Mouse (Mus musculus) intestine, embryonic 16.5 days (tissue): ENCODE measurements around the gene Stag1. TPM values are rescaled to one million over a fixed set of nuclear protein-coding genes. Genes with fewer than 3 reads are reported as not detected.
"Not testable (repeated sequence)": the region's sequence is repeated elsewhere in the genome, so short reads cannot be mapped to it uniquely, and the experiment has no call there.

Experiments used
- ATAC-seq: fragments of 200-750 bp; cut with Nextera tagmentation; 2 replicates; pipeline ENCODE4 v1.8.0; 2017; ENCODE audit warnings: moderate TSS enrichment, moderate library complexity
- H3K27ac ChIP-seq: fragments of 300-500 bp; sonication (generic); 2 replicates; pipeline ENCODE4 v1.5.1; 2014; ENCODE audit warnings: mild to moderate bottlenecking, low read length
- H3K27me3 ChIP-seq: fragments of 300-500 bp; sonication (generic); replicated peaks from 2 replicates; pipeline ENCODE4 v1.6.1; 2014; ENCODE audit warnings: low read length, control low read depth, mixed read lengths; ENCODE audit not compliant: control insufficient read depth, insufficient read depth
- H3K36me3 ChIP-seq: fragments of 300-500 bp; sonication (generic); 2 replicates; pipeline ENCODE4 v1.6.1; 2014; ENCODE audit warnings: low read length, control low read depth; ENCODE audit not compliant: control insufficient read depth, insufficient read depth
- H3K4me1 ChIP-seq: fragments of 300-500 bp; sonication (generic); 2 replicates; pipeline ENCODE4 v1.6.1; 2014; ENCODE audit warnings: low read length, control low read depth, mixed read lengths; ENCODE audit not compliant: control insufficient read depth, insufficient read depth
- H3K4me2 ChIP-seq: fragments of 300-500 bp; sonication (generic); 2 replicates; pipeline ENCODE4 v1.6.1; 2014; ENCODE audit warnings: low read depth, low read length, control low read depth
- H3K4me3 ChIP-seq: fragments of 300-500 bp; sonication (generic); 2 replicates; pipeline ENCODE4 v1.5.1; 2014; ENCODE audit warnings: mild to moderate bottlenecking, low read length
- H3K9ac ChIP-seq: fragments of 300-500 bp; sonication (generic); 2 replicates; pipeline ENCODE4 v1.6.1; 2014; ENCODE audit warnings: low read depth, low read length
- H3K9me3 ChIP-seq: fragments of 300-500 bp; sonication (generic); 2 replicates; pipeline ENCODE4 v1.6.1; 2016; ENCODE audit warnings: low read length, control low read depth; ENCODE audit not compliant: control insufficient read depth
- WGBS: fragments of 180-500 bp; shearing (Covaris S2); extraction: QIAGEN DNeasy Blood & Tissue Kit; methylation state at CpG from one replicate; pipeline ENCODE4 v1.1.7; 2014; 5-methylcytosine and 5-hydroxymethylcytosine counted together
- polyA plus RNA-seq: library from polyadenylated mRNA; unstranded; fragments of >200 nt; fragmentation: Nextera tagmentation; extraction: Ambion mirVana; gene quantifications from 2 replicates; pipeline ENCODE4 v1.2.1, GENCODE M21; 2015

Gene Stag1
- polyA plus RNA-seq, 1 experiment from 2014 or later, result 29.4 TPM

DNA sequence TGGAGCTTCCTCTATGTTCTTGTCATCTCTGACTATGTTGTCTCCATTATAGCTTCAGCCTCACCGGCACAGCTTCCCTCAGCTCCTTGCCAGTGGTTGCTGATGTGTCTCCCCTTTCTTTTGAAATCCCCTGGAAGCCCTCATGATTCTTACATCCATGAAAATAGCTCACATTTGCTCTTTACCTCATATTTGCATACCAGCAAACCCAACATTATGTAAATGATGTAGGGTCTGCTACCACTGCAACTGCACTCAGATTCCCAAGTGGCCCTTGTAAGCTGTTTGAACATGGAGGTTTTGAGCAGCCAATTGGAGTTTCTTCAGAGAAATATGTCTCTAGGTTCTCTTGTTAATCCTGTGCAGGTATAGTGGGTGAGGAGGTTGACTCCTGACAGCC lies 110.0 kb downstream of the Stag1 start:
- Histone ChIP-seq H3K36me3 (no peaks in the 10 kb centered on the region), H3K4me2 (no peak overlapping the region), H3K9me3 (no peaks in the 10 kb centered on the region), H3K27ac (no peak overlapping the region), H3K27me3 (no peaks in the 10 kb centered on the region), H3K4me3 (no peak overlapping the region), H3K4me1 (no peaks in the 10 kb centered on the region), H3K9ac (no peak overlapping the region)
- WGBS, result 92% methylated on average over 1 of the region's 1 CpGs
- no peak for ATAC-seq

DNA sequence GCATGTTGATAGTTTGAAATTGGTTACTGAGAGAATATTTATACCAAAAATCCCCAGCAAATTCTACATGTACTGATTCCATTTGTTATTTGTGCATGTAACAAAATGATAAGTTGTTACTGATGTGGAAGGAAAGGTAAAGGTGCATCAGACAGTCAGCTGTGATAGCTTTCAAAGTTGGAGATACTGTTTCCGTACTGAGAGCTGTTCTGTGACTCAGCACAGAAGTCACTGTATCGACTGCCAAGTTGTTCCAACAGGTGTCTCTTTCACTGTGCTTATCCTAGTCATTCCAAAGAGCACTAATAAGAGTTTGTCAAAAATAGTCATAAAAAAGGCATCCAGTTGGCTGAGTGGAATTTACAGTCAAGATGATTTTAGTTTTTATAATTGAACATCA lies 114.1 kb downstream of the Stag1 start:
- Histone ChIP-seq H3K9me3 (no peaks in the 10 kb centered on the region), H3K27ac (no peak overlapping the region), H3K36me3 (no peaks in the 10 kb centered on the region), H3K27me3 (no peaks in the 10 kb centered on the region), H3K9ac (no peak overlapping the region), H3K4me2 (no peak overlapping the region), H3K4me1 (no peaks in the 10 kb centered on the region), H3K4me3 (no peak overlapping the region)
- WGBS, result 61% methylated on average over 2 of the region's 2 CpGs
- ATAC-seq, result no peak

GRCm38 (mm10) chr9:100724832-100725231 lies 127.2 kb downstream of the Stag1 start:
- H3K36me3 ChIP-seq, H3K4me1 ChIP-seq, H3K9ac ChIP-seq, H3K9me3 ChIP-seq, H3K27me3 ChIP-seq, H3K27ac ChIP-seq, H3K4me3 ChIP-seq, ATAC-seq, H3K4me2 ChIP-seq: not testable (repeated sequence)
- 93% methylated on average over 2 of the region's 2 CpGs for WGBS

DNA sequence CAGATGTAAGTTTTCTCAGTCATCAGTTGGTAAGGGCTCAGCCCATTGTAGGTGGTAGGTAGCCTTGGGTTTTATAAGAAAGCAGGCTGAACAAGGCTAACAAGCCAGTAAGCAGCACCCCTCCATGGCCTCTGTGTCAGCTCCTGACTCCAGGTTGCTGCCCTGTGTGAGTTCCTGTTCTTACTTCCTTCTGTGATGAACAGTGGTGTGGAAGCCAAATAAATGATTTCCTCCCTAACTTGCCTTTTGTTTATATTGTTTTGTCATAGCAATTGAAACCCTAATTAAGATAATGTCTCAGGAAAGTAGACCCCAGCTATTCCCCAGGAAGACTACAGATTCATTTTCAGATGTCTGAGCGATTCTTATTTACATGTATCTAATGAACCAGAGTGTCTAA lies 134.2 kb downstream of the Stag1 start:
- Histone ChIP-seq H3K27me3 (no peaks in the 10 kb centered on the region), H3K4me3 (no peak overlapping the region), H3K27ac (no peak overlapping the region), H3K4me2 (no peak overlapping the region), H3K36me3 (no peaks in the 10 kb centered on the region), H3K9me3 (no peaks in the 10 kb centered on the region), H3K4me1 (no peaks in the 10 kb centered on the region), H3K9ac (no peak overlapping the region)
- no peak for ATAC-seq
- WGBS, result 88% methylated on average over 1 of the region's 1 CpGs

GRCm38 (mm10) chr9:100733907-100734440 lies 136.4 kb downstream of the Stag1 start:
- no peak overlapping the region for H3K4me2 ChIP-seq
- WGBS, result 74% methylated on average over 6 of the region's 6 CpGs
- H3K27me3 ChIP-seq, result no peaks in the 10 kb centered on the region
- H3K9ac ChIP-seq, result no peak overlapping the region
- no peaks in the 10 kb centered on the region for H3K4me1 ChIP-seq
- no peak overlapping the region for H3K27ac ChIP-seq
- H3K4me3 ChIP-seq, result no peak overlapping the region
- H3K36me3 ChIP-seq, result no peaks in the 10 kb centered on the region
- no peaks in the 10 kb centered on the region for H3K9me3 ChIP-seq
- ATAC-seq, result no peak

DNA sequence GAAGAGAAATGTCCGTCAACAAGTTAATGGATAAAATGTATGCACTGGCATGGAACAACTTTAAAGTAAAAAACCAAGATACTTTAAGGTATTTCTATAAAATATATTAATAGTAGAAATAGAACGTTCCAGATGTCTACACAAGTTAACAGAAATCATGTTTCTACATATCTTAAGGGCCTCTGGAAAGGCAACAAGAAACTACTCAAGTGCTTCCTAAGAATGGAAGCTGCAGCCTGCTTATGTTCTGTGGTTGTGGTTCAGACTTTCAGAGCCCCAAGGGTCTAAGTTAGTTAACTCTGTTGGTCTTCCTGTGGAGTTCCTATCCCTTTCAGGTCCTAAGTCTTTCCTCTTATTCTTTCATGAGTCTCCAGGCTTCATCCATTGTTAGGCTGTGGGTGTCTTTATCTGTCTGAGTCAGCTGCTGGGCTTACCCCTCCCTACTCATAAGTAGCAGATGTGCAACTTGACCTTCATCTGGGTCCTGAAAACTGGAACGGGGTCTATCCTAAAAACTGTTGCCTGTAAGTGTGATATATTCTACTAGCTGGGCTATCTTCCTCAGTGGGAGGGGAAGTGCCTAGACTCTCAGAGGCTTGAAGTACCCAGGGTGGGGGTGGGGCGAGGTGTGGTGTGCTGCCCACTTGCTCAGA lies 138.5 kb downstream of the Stag1 start:
- Histone ChIP-seq H3K36me3 (no peaks in the 10 kb centered on the region), H3K4me3 (no peak overlapping the region), H3K27ac (no peak overlapping the region), H3K9ac (no peak overlapping the region), H3K27me3 (no peaks in the 10 kb centered on the region), H3K4me1 (no peaks in the 10 kb centered on the region), H3K9me3 (no peaks in the 10 kb centered on the region), H3K4me2 (no peak overlapping the region)
- ATAC-seq, result no peak
- WGBS, result 74% methylated on average over 4 of the region's 4 CpGs

DNA sequence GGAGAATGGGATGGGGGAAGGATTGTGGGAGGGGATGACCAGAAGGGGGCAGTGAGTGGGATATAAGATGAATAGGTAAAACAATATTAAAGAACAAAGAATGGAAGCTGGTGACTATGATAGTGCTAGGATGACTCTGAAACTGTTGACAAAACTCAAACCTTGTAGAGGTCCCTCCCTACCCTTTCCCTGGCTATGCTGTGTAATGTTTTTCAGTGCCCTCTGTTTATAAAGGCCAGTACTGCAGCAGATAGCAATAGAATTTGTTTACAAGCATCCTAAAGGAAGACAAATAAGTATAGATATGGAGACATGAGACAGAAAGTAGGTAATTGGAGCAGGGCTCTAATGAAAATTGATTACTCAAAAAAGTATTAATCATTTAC lies 139.0 kb downstream of the Stag1 start:
- Histone ChIP-seq H3K4me3 (no peak overlapping the region), H3K4me1 (no peaks in the 10 kb centered on the region), H3K36me3 (no peaks in the 10 kb centered on the region), H3K27me3 (no peaks in the 10 kb centered on the region), H3K27ac (no peak overlapping the region), H3K9me3 (no peaks in the 10 kb centered on the region), H3K9ac (no peak overlapping the region), H3K4me2 (no peak overlapping the region)
- ATAC-seq, result no peak

- not testable (repeated sequence) for H3K9me3 ChIP-seq, H3K4me1 ChIP-seq, H3K9ac ChIP-seq, H3K4me2 ChIP-seq, ATAC-seq, H3K27ac ChIP-seq, H3K4me3 ChIP-seq, H3K36me3 ChIP-seq, H3K27me3 ChIP-seq
- WGBS, result 95% methylated on average over 2 of the region's 2 CpGs
Measured at GRCm38 (mm10) chr9:100777238-100777637, 179.6 kb downstream of the Stag1 start.

DNA sequence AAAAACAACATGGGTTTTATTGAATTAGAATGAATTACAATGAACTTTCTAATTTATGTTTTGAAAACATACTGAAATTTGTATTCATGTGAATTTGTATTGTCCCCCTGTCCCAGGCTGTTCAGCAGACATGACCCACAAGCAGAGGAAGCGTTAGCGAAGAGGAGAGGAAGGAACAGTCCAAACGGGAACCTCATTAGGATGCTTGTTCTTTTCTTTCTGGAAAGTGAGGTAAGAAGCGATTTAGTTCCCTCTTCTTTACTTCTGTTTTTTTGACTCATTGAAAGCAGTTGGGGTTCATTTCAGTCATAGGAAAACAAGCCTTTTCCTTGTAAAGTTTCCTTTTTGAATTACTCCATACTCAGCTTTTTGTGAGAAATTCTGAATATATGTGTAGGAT lies 268.4 kb downstream of the Stag1 start:
- WGBS, result 85% methylated on average over 4 of the region's 4 CpGs

GRCm38 (mm10) chr9:100869635-100870034 lies 272.0 kb downstream of the Stag1 start:
- Histone ChIP-seq H3K27me3 (no peaks in the 10 kb centered on the region), H3K36me3 (no peaks in the 10 kb centered on the region), H3K4me1 (no peaks in the 10 kb centered on the region), H3K4me2 (no peak overlapping the region), H3K9ac (no peak overlapping the region), H3K4me3 (no peak overlapping the region), H3K9me3 (no peaks in the 10 kb centered on the region), H3K27ac (no peak overlapping the region)
- no peak for ATAC-seq

More for the DNA sequence above, 268.4 kb downstream of the Stag1 start:
- no peak for ATAC-seq
- Histone ChIP-seq H3K9me3 (no peaks in the 10 kb centered on the region), H3K27ac (no peak overlapping the region), H3K27me3 (no peaks in the 10 kb centered on the region), H3K4me2 (no peak overlapping the region), H3K36me3 (no peaks in the 10 kb centered on the region), H3K4me3 (no peak overlapping the region), H3K4me1 (no peaks in the 10 kb centered on the region), H3K9ac (no peak overlapping the region)
